ENCODE assay signal across 14 mouse cellular contexts in genomic region chr2:67591831-67592629, GRCm38 (mm10). TPM values are rescaled to one million over a fixed set of nuclear protein-coding genes. Genes with fewer than 3 reads are reported as not detected.
DNase-seq lines count a peak whose midpoint lies in the region; ATAC-seq and TF ChIP-seq lines count a peak whose summit lies in the region.
"Had no signal": no experiment of that assay in that cellular context is flagged by ENCODE, and none has a peak within 500 bp of the region (broad histone marks: within the 10 kb centered on the region; RNA-seq: fewer than 3 reads in every experiment).

No protein-coding gene starts in this region.

- H3K36me3 ChIP-seq in heart, postnatal 0 days (replicated peaks; ENCODE audit: control insufficient read depth, insufficient read depth, low read length) = no peaks in the 10 kb centered on the region
- H3K36me3 ChIP-seq: limb, embryonic 10.5 days had no signal

- H3K9me3 ChIP-seq in heart, postnatal 0 days (replicated peaks; ENCODE audit: control insufficient read depth, low read length) = no peaks in the 10 kb centered on the region
- H3K9me3 ChIP-seq: limb, embryonic 10.5 days had no signal

- H3K4me1 ChIP-seq in heart, postnatal 0 days (ENCODE audit: control insufficient read depth, insufficient read depth) = 0 out of 2 replicates have a peak, but pooled peaks cover 7% of the 10 kb centered on the region
- H3K4me1 ChIP-seq: limb, embryonic 10.5 days had no signal

- DNase-seq in cerebellum, adult 11 months = peak; percentile 3
- DNase-seq in cerebellum, adult 11-12 months = no peak
- DNase-seq in left cerebral cortex, postnatal 4 days = peak; percentile 8
- no peak for DNase-seq in left cerebral cortex, postnatal 25 days (ENCODE audit: low spot score in 2 of 2)
- peak; percentile 65 for DNase-seq in heart, postnatal 0 days (ENCODE audit: low spot score)
- peak; percentile 20 for DNase-seq in lung, postnatal 36 days
- no peak for DNase-seq in frontal cortex, adult 2 months (ENCODE audit: extremely low spot score in 1 of 2, low spot score in 1 of 2)
- no peak for DNase-seq in left cerebral cortex, adult 2 months (ENCODE audit: extremely low spot score in 1 of 2, low spot score in 2 of 2)
- DNase-seq: thymus, postnatal 14 days had no signal

- H3K4me3 ChIP-seq in heart, postnatal 0 days (ENCODE audit: low read depth, low read length) = no peak overlapping the region
- H3K4me3 ChIP-seq in left cerebral cortex, adult 2 months = no peak overlapping the region
- H3K4me3 ChIP-seq: limb, embryonic 10.5 days had no signal

- no peak for TF ChIP-seq CTCF in heart, postnatal 0 days (IDR thresholded peaks at IDR 0.05; ENCODE audit: low read depth)
- TF ChIP-seq CTCF in left cerebral cortex, adult 2 months (IDR thresholded peaks at IDR 0.05) = no peak

- no peaks in the 10 kb centered on the region for H3K27me3 ChIP-seq in heart, postnatal 0 days (ENCODE audit: control insufficient read depth, insufficient read depth, low read length)
- H3K27me3 ChIP-seq: Patski had no signal

- intact Hi-C loops in left cerebral cortex, postnatal 4 days (cut with DNase I) = no loop called here
- intact Hi-C loops in left cerebral cortex, postnatal 25 days (cut with DNase I) = no loop called here
- intact Hi-C loops in left cerebral cortex, adult 2 months (cut with DNase I) = no loop called here

- TF ChIP-seq EP300 in heart, postnatal 0 days (IDR thresholded peaks at IDR 0.05; ENCODE audit: low read depth) = no peak

- H3K4me2 ChIP-seq in heart, postnatal 0 days (ENCODE audit: low read depth, low read length) = 0 out of 2 replicates have a peak overlapping the region, but pooled peaks have one; percentile 3

- no peak overlapping the region for H3K9ac ChIP-seq in heart, postnatal 0 days (replicated peaks; ENCODE audit: low read depth, low read length)

- ATAC-seq in heart, postnatal 0 days (ENCODE audit: insufficient read depth, low read depth) = peak; percentile 79
- ATAC-seq: intestine, postnatal 0 days; Patski had no signal

- WGBS in heart, postnatal 0 days = 38% methylated on average over 7 of the region's 7 CpGs

- peak overlapping the region; percentile 85 for H3K27ac ChIP-seq in heart, postnatal 0 days (ENCODE audit: low read depth)
- H3K27ac ChIP-seq in left cerebral cortex, adult 2 months = no peak overlapping the region; the same call in 1 of the 2 replicates
- H3K27ac ChIP-seq: limb, embryonic 10.5 days had no signal

RNA-seq across cellular contexts. Expression of gene B3galt1, which starts 26.4 kb away (rescaled TPM):
- 100 to 1,000 TPM; 104 to 113 TPM for total RNA-seq in left cerebral cortex, postnatal 4 days (2021)
- total RNA-seq in left cerebral cortex, postnatal 25 days (2021) = 10 to 100 TPM; 92.2 to 94.0 TPM
- 0.54 and 0.57 TPM in 2 replicates for total RNA-seq in heart, postnatal 0 days (2014; rRNA removed; ENCODE audit: low replicate concordance)
- polyA plus RNA-seq in heart, postnatal 0 days (2015; fragmentation: Nextera tagmentation; extraction: Ambion mirVana) = 2.7 and 3.4 TPM in 2 replicates
- 25.4 and 26.4 TPM in 2 replicates for polyA plus RNA-seq in frontal cortex, adult 2 months (2012; rRNA removed)
- total RNA-seq in left cerebral cortex, adult 2 months (2021) = 10 to 100 TPM; 82.0 to 94.2 TPM
- total RNA-seq: common myeloid progenitor, adult 5-6 weeks; granulocyte monocyte progenitor cell, adult 5-6 weeks had no signal

Comparison
In these comparisons a context has a peak if more than half of its experiments do, and no peak if none do; other contexts are left out.
1. DNase-seq: peak in cerebellum, adult 11 months (single experiment), left cerebral cortex, postnatal 4 days (single experiment), heart, postnatal 0 days (single experiment) and lung, postnatal 36 days (single experiment); none in cerebellum, adult 11-12 months (single experiment), left cerebral cortex, postnatal 25 days (0 of 2), frontal cortex, adult 2 months (0 of 2) and left cerebral cortex, adult 2 months (0 of 2).
2. RNA of gene B3galt1, which starts 26.4 kb away (total RNA-seq): 104 to 113 TPM in left cerebral cortex, postnatal 4 days, 82.0 to 94.2 TPM in left cerebral cortex, adult 2 months and 92.2 to 94.0 TPM in left cerebral cortex, postnatal 25 days; 0.54 to 0.57 TPM in heart, postnatal 0 days; every median in the first group is over 10 times any median in the second.